Mouse (Mus musculus): ENCODE data around the gene Uck2. TPM values are rescaled to one million over a fixed set of nuclear protein-coding genes. Genes with fewer than 3 reads are reported as not detected.

Gene Uck2
- 80.6 TPM for polyA plus RNA-seq (2017; shearing (Covaris generic))

DNA sequence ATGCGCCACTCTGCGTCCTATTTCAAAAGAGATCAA lies at the start of gene Uck2:
Gene Uck2, minus strand, starts transcription at position 1 of the 36 bp plus-strand sequence.

DNA sequence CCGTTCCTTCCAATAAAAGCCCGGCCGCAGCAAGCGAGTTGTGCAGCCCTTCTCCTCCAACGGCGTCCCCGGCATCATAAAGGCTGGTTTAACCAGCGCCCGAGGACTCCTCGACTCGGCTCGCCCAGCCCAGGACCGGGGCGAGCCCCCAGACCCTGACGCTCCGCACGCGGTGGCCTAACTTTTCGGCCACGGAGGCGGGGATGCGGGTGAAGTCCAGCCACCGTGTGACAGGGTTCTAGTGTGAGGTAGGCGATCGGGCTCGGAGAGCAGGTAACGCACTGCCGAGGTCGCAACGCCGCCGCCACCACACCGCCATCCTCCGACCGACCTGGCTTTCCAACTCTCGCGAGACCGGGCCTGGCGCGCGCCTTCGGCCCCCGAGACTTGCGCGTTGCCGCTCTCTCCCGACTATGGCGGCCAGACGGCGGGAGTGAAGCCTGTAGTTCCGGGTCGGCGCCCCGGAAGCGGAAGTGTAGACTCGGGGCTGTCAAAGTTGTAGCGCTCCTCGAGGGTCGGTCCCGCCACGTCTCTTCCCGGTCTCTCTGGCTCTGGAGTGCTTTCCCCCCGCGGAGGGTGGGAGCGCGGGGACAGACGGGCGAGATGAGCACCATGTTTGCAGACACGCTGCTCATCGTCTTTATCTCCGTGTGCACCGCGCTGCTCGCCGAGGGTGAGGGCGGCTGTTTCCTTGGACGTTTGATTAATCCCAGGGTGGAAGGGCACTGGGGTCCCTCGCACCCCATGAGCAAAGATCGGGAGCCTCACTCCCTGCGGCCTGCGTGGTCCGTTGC lies 23.3 kb upstream of the Uck2 start, which contains the start of gene Tmco1:
Gene Tmco1, plus strand, starts transcription at position 118 of the 794 bp plus-strand sequence.

Other genes with a start within 250 kb of the Uck2 start
- 50.1 TPM for gene Tmco1, start 23.1 kb upstream of the Uck2 start, polyA plus RNA-seq (2017; shearing (Covaris generic))
- gene Aldh9a1, start 64.7 kb upstream of the Uck2 start, polyA plus RNA-seq (2017; shearing (Covaris generic)) = 46.2 TPM
- 2.3 TPM for gene Mgst3, start 108.5 kb upstream of the Uck2 start, polyA plus RNA-seq (2017; shearing (Covaris generic))
- gene Lrrc52, start 181.5 kb upstream of the Uck2 start, polyA plus RNA-seq (2017; shearing (Covaris generic)) = not detected

Data from effector memory CD4-positive, alpha-beta T cell, adult 5 months (primary cell).